Mouse (Mus musculus): ENCODE results near the gene Arhgef12.
A peak's percentile ranks its signal among the peaks of the same experiment; 100 is the strongest.
"Not testable (repeated sequence)": the region's sequence is repeated elsewhere in the genome, so short reads cannot be mapped to it uniquely, and the experiment has no call there.

The Arhgef12 gene

DNA sequence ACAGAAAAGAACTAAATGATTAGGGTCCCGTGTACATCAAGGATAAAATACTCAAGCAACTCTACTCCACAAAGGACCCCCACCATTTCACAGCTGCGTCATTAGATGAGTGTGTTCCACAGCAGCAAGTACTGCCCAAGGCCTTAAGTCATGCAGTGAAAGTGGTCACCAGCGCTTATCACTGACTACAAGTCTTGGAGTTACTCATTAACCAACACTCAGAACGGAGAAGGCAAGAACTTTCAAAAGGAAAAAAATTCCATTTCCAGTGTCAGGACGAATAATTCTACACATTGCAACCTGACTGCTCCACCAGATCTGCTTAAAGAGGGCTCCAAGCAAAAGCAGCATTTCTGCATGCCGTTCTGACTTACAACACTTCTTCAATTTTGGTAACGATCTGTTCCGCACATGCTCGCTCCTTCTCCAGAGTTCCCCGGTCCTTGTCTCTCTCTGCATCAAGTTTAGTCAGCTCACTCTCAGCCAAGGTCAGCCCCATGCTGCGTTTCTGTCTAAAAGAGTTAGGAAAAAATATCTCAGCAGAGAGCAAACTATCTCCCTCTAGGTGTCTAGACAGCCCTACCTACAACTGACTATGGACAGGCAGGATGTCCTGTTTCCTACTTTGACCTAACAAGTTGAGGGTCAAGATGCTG lies 106.3 kb downstream of the Arhgef12 start:
- no peak for DNase-seq (ENCODE audit: low spot score in 2 of 2)

DNA sequence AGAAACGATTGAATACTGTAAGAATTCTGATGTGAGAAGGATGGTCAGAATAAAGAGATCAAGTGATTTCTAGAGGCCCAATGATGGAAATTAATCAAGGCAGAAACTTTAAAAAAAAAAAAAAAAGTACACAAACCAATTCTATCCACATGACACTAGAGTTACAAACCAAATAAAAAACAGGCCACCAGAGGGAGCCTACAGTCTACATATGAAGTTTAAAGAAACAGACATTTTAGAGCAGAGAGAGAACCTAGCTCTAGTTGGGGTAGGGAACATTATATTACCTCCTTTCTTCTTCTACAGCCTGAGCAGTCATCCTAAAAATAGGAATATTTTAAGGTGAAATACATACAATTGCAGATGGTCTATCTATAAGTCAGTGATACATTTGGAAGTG lies 107.0 kb downstream of the Arhgef12 start:
- peak in 1 of 2 experiments; percentile 8 for DNase-seq (ENCODE audit: low spot score in 2 of 2)

- DNase-seq (ENCODE audit: low spot score in 2 of 2): no peak
Observed at GRCm38 (mm10) chr9:42997526-42997925, 109.5 kb downstream of the Arhgef12 start.

DNA sequence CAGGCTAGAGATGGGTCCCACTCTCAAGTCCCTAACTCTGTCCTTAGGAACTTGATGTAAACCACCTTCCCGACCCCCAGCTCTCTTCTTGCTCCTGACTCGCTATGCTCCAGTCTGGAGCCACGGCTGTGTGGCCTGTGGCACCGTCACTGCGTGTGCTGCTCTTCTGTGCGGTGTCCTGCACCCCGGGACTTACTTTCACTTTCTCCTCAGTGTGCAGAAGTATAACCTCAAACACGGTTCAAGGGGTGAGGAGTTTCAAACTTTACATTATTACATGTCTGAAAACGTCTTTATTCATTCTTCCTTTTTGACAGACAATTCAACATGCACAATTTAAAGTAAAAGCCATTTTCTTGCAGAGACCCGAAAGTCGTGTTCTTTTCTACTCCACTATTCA lies 111.7 kb downstream of the Arhgef12 start:
- no peak for DNase-seq (ENCODE audit: low spot score in 2 of 2)

- DNase-seq (ENCODE audit: low spot score in 2 of 2): no peak
Observed at GRCm38 (mm10) chr9:42994708-42995107, 112.3 kb downstream of the Arhgef12 start.

DNA sequence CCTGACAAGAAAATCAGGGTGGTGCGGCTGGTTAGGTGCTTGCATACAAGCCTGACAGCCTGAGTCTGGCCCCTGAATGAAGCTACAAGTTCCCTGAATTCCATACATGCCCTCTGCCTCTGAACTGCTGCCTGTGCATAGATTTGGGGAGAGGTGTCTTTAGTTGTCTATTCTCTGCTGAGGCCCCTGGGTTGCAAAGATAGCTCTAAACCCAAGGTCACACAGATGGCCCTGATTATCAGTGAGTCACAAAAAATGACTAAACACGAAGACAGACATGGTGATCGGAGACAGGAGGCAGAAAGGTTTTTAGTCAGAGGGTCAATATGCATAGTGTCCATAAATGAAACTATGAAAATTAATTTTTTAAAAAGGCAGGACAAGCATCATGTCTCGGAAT lies 113.4 kb downstream of the Arhgef12 start:
- DNase-seq (ENCODE audit: low spot score in 2 of 2): no peak

DNA sequence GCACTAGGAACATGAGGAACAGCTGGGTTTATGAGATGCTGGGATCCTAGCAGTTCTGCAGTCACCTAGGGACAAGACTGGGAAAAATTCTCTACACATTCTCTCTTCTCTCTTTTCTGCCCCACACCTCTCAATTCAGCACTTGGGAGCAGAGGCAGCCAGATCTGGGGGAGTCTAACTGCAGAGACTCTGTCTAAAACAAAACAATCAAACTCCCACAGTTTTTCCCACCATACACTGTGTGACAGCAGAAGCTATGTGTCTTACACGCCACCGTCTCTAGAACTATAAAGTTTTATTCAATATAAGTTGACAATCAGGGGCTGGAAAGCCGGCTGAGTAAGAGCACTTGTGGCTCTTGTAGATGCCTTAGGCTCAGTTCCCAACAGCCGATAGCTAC lies 119.1 kb downstream of the Arhgef12 start:
- no peak for DNase-seq (ENCODE audit: low spot score in 2 of 2)

DNA sequence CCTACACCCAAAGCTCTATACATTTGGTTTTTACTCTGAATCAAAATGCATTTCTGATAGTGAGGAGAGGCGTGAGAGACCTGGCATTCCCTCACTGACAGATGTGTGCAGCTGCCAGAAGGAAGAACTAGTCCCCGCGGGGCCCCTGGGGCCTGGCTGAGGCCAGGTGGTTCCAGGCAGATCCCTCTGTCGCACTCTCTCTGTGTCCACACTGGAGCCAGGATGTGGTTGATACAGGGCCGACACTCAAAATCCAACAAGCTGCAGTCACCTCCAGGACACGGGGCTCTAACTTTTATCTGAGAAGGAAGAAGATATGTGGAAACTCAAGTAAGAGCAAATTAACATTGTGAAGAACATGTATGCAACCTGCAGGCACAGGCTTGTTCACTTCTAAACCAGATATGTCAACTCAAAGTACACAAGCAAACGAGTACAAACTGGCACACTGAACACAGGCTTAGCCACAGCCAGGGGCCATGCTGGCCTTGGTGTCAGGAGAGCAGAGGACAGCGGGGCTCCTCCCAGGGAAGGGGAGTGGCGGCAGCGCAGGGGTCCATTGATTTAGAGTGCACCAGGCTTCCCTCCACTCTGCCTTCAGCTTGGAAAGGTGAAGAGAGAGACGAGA lies 138.0 kb downstream of the Arhgef12 start:
- DNase-seq (ENCODE audit: low spot score in 2 of 2): no peak

GRCm38 (mm10) chr9:42967731-42968130 lies 139.3 kb downstream of the Arhgef12 start:
- DNase-seq (ENCODE audit: low spot score in 2 of 2): no peak

- DNase-seq (ENCODE audit: low spot score in 2 of 2): not testable (repeated sequence)
Observed at GRCm38 (mm10) chr9:42964809-42965208, 142.2 kb downstream of the Arhgef12 start.

GRCm38 (mm10) chr9:42964366-42964765 lies 142.7 kb downstream of the Arhgef12 start:
- no peak for DNase-seq (ENCODE audit: low spot score in 2 of 2)

GRCm38 (mm10) chr9:42962506-42962905 lies 144.5 kb downstream of the Arhgef12 start:
- no peak for DNase-seq (ENCODE audit: low spot score in 2 of 2)

DNA sequence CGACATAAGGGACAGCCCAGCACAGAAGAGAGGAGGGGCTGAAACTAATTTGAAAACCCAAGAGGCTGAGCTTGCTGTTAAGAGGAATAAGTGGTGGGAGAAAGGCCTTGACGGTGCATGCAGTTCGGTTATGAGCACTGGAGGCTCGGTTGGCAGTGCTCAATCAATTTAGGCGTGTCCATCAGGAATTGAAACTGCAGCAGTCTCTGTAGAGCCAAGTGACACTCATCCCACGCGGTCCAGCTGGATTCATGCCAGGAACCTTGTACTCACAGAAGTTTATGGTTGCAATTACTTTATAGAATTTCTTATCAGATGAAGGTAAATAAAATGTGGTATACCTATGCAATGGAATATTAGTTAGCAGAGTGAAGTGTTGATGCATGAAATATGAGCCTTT lies 148.6 kb downstream of the Arhgef12 start:
- no peak for DNase-seq (ENCODE audit: low spot score in 2 of 2)

- DNase-seq (ENCODE audit: low spot score in 2 of 2): no peak
Observed at GRCm38 (mm10) chr9:42948381-42948780, 158.7 kb downstream of the Arhgef12 start.

DNA sequence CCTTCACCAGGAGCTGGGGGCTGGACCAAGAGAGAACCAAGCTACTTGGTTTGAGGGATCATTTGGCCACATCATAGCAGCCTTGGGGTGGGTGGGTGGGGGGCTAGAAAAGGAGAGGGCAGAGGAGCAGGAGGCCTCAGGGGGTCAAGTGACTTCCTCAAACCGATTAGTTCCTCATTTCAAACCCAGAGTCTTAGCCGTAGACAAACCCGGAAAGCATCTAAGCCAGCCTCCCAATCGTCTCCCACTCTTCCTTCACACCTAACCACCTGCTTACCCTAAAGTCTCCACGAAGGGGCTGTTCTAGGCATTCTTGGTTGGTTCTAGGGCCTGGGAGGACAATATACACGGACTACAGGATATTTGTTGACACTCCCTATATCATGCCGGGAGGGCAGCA lies 161.9 kb downstream of the Arhgef12 start:
- no peak for DNase-seq (ENCODE audit: low spot score in 2 of 2)

DNA sequence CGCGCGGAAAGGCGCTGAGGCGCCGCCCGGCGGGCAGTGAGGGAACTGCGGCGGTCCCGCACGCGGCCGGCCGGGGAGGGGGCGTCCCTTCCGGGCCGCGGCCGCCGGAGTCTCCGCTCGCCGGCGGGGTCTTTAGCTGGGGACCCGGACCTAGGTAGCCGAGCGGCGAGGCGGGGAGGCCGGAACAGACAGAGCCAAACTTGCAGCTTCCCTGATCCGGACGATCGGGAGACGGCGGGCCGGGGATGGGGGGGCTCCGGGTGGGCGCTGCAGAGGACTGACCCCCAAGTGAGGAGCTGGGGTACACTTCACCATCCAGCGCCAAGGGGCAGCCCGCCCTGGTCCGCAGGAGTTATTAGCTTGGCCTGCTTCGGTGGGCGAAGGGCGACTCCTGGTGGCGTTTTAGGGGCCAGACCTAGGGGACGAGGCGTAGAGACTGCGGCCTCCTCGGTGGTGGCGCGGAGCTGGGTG lies 162.5 kb downstream of the Arhgef12 start:
- peak; percentile 32 to 59 for DNase-seq (ENCODE audit: low spot score in 2 of 2)

- no peak for DNase-seq (ENCODE audit: low spot score in 2 of 2)
Observed at GRCm38 (mm10) chr9:42943781-42944535, 163.1 kb downstream of the Arhgef12 start, which contains the start of gene Grik4. TSS of gene Grik4 (minus strand) at chr9:42944493.

DNA sequence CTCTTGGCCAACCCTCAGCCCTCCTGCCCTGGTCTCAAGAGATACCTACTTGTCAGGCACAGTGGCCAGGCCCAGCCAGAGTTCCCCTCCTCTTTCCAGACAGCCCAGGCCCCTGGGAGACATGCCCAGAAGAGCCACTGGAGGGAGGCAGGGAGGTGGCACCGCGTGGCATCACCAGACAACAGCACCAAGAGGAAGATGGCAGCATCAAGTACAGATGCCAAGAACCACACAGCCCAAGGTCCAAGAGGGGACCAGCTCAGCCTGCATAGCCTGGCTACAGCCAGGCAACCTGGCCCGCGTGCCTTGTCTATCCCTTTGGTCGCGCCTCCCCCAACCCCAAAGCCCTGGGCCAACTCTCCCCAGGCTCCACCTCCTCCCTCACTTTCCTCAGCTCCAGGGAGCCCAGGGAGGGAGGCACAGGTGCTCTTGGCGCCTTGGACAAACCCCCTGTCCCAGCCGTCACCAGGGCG lies 163.9 kb downstream of the Arhgef12 start:
- no peak for DNase-seq (ENCODE audit: low spot score in 2 of 2)

GRCm38 (mm10) chr9:42942148-42942547 lies 164.9 kb downstream of the Arhgef12 start:
- no peak for DNase-seq (ENCODE audit: low spot score in 2 of 2)

DNA sequence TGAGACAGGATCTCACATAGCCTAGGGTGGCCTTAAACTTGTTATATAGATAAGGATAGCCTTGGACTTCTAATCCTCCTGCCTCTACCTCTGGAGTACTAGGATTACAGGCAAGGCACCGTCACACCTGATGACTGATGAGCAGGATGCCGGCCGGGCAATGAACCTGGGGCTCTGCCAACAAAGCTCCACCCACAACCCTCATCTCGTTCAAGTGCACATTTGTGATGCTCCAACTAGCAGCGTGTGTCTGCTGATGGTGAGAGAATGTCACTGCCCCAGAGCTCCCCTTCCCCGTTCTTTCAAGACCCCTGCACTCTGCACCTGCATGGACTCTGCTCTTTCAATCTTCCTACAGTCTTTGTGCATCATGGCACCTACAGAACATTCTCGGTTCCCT lies 174.9 kb downstream of the Arhgef12 start:
- DNase-seq (ENCODE audit: low spot score in 2 of 2): no peak

- DNase-seq (ENCODE audit: low spot score in 2 of 2): no peak
Observed at GRCm38 (mm10) chr9:42927498-42927897, 179.5 kb downstream of the Arhgef12 start.

- DNase-seq (ENCODE audit: low spot score in 2 of 2): no peak
Observed at GRCm38 (mm10) chr9:42926564-42926963, 180.5 kb downstream of the Arhgef12 start.

DNA sequence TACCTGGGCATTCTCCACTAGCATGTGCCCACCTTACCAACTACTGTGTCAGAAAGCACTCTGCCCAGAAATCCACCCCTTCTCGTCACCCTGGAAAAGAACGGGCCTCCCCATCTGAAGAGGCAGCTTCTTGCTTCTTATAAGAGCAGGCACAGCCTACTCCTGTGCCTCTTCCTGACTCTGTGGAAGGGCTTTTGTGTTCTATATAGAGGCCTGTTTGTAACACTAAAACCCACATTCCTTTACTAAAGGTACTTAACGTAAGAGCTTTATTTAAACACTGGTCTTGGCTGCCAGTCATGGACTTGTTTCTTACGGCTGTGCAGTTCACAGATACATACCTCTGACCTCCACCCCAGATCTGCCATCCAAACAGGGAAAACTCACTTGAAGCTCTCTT lies 185.2 kb downstream of the Arhgef12 start:
- DNase-seq (ENCODE audit: low spot score in 2 of 2): no peak
